Mouse (Mus musculus): Measurements from ENCODE around the gene Slc28a1.

DNA sequence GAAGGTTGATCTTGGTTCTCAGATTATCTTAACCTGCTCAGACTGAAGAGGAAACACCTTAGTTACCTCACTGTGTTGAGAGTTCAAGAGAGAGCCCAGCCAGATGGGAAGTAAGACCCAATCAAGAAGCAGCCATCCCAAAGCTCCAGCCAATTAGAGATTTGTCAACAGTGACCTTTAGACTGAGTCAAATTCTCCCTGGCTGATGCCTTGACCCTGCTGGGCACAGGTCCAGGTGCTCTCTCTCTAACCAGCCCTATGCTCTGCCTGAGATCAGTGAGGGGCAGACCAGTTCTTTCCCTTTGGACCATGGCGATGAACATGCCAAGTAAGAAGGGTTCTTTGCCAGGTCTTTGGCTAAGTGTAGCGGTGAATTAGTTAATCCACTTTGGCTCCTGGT lies 2.9 kb upstream of the Slc28a1 start:
- no peak for TF ChIP-seq CTCF (IDR thresholded peaks at IDR 0.05; ENCODE audit: control insufficient read depth, insufficient read depth, insufficient replicate concordance, low read depth, low read length)
- TF ChIP-seq POLR2A (IDR thresholded peaks at IDR 0.05; ENCODE audit: control insufficient read depth, low read depth, low read length): no peak

Measured in testis, adult 2 months (tissue).